Mouse (Mus musculus): ENCODE data around the gene Metrn. TPM values are rescaled to one million over a fixed set of nuclear protein-coding genes. Genes with fewer than 3 reads are reported as not detected.

Metrn gene
- polyA plus RNA-seq, 1 experiment from 2014 or later, result 5.8 TPM

- Histone ChIP-seq H3K4me2 (ENCODE audit: low read length) (peak within 1 kb of the TSS; percentile 95), H3K4me3 (replicated peaks; ENCODE audit: low read depth, low read length) (peak within 1 kb of the TSS; percentile 82), H3K36me3 (ENCODE audit: control insufficient read depth, insufficient read depth, low read length) (peaks cover 34% of the 10 kb centered on the region), H3K27me3 (ENCODE audit: control insufficient read depth, insufficient read depth, low read length) (no peaks in the 10 kb centered on the region), H3K9ac (replicated peaks; ENCODE audit: low read length) (peak within 1 kb of the TSS; percentile 81), H3K27ac (replicated peaks; ENCODE audit: low read depth, low read length) (peak within 1 kb of the TSS; percentile 97), H3K9me3 (ENCODE audit: control insufficient read depth, low read length) (no peaks in the 10 kb centered on the region), H3K4me1 (ENCODE audit: control insufficient read depth, insufficient read depth, low read length) (peaks cover 68% of the 10 kb centered on the region)
- ATAC-seq (ENCODE audit: low FRiP score, low TSS enrichment) (peak; percentile 47; the same call in 1 of the 2 replicates), DNase-seq (peak; percentile 87)
- under 1% methylated on average over 24 of the region's 24 CpGs for WGBS
These were observed 36.3 kb upstream of the Metrn start, which contains the start of gene Stub1 for GRCm38 (mm10) chr17:25833291-25833663. TSS of gene Stub1 (minus strand) at chr17:25833404.

- Histone ChIP-seq H3K36me3 (ENCODE audit: control insufficient read depth, insufficient read depth, low read length) (peaks cover 31% of the 10 kb centered on the region), H3K4me1 (ENCODE audit: control insufficient read depth, insufficient read depth, low read length) (peaks cover 65% of the 10 kb centered on the region), H3K4me2 (ENCODE audit: low read length) (peak overlapping the region; percentile 95), H3K9me3 (ENCODE audit: control insufficient read depth, low read length) (no peaks in the 10 kb centered on the region), H3K4me3 (replicated peaks; ENCODE audit: low read depth, low read length) (peak overlapping the region; percentile 82), H3K9ac (replicated peaks; ENCODE audit: low read length) (peak overlapping the region; percentile 81), H3K27me3 (ENCODE audit: control insufficient read depth, insufficient read depth, low read length) (no peaks in the 10 kb centered on the region), H3K27ac (replicated peaks; ENCODE audit: low read depth, low read length) (peak overlapping the region; percentile 97)
- DNase-seq, result peak; percentile 98
- ATAC-seq (ENCODE audit: low FRiP score, low TSS enrichment), result peak; percentile 92
- WGBS, result under 1% methylated on average over 77 of the region's 77 CpGs
These were observed 35.7 kb upstream of the Metrn start for GRCm38 (mm10) chr17:25832436-25833290.

GRCm38 (mm10) chr17:25831451-25832281 lies 34.7 kb upstream of the Metrn start:
- Histone ChIP-seq H3K4me1 (ENCODE audit: control insufficient read depth, insufficient read depth, low read length) (peaks cover 55% of the 10 kb centered on the region), H3K27ac (replicated peaks; ENCODE audit: low read depth, low read length) (peak overlapping the region; percentile 97; the same call in 1 of the 2 replicates), H3K36me3 (ENCODE audit: control insufficient read depth, insufficient read depth, low read length) (peaks cover 41% of the 10 kb centered on the region), H3K27me3 (ENCODE audit: control insufficient read depth, insufficient read depth, low read length) (no peaks in the 10 kb centered on the region), H3K9ac (replicated peaks; ENCODE audit: low read length) (peak overlapping the region; percentile 81), H3K4me2 (ENCODE audit: low read length) (peak overlapping the region; percentile 95), H3K4me3 (replicated peaks; ENCODE audit: low read depth, low read length) (peak overlapping the region; percentile 82), H3K9me3 (ENCODE audit: control insufficient read depth, low read length) (no peaks in the 10 kb centered on the region)
- ATAC-seq (ENCODE audit: low FRiP score, low TSS enrichment) (no peak), DNase-seq (no peak)
- 67% methylated on average over 21 of the region's 21 CpGs for WGBS

- H3K4me2 ChIP-seq (ENCODE audit: low read length), result peak overlapping the region; percentile 95
- H3K4me3 ChIP-seq (replicated peaks; ENCODE audit: low read depth, low read length), result peak overlapping the region; percentile 82; the same call in 1 of the 2 replicates
- no peak overlapping the region for H3K27ac ChIP-seq (replicated peaks; ENCODE audit: low read depth, low read length)
- H3K36me3 ChIP-seq (ENCODE audit: control insufficient read depth, insufficient read depth, low read length), result peaks cover 48% of the 10 kb centered on the region
- H3K9ac ChIP-seq (replicated peaks; ENCODE audit: low read length), result no peak overlapping the region; the same call in 1 of the 2 replicates
- no peaks in the 10 kb centered on the region for H3K27me3 ChIP-seq (ENCODE audit: control insufficient read depth, insufficient read depth, low read length)
- ATAC-seq (ENCODE audit: low FRiP score, low TSS enrichment) (no peak), DNase-seq (no peak)
- peaks cover 48% of the 10 kb centered on the region for H3K4me1 ChIP-seq (ENCODE audit: control insufficient read depth, insufficient read depth, low read length)
- WGBS, result 86% methylated on average over 14 of the region's 14 CpGs
- H3K9me3 ChIP-seq (ENCODE audit: control insufficient read depth, low read length), result no peaks in the 10 kb centered on the region
These were observed 34.0 kb upstream of the Metrn start for GRCm38 (mm10) chr17:25830806-25831431.

GRCm38 (mm10) chr17:25830200-25830753 lies 33.3 kb upstream of the Metrn start:
- peak overlapping the region; percentile 95 for H3K4me2 ChIP-seq (ENCODE audit: low read length)
- ATAC-seq (ENCODE audit: low FRiP score, low TSS enrichment) (no peak), DNase-seq (no peak)
- H3K9ac ChIP-seq (replicated peaks; ENCODE audit: low read length), result no peak overlapping the region; the same call in 1 of the 2 replicates
- whole genome bisulfite sequencing, result 89% methylated on average over 4 of the region's 4 CpGs
- H3K4me1 ChIP-seq (ENCODE audit: control insufficient read depth, insufficient read depth, low read length), result peaks cover 41% of the 10 kb centered on the region
- peaks cover 48% of the 10 kb centered on the region for H3K36me3 ChIP-seq (ENCODE audit: control insufficient read depth, insufficient read depth, low read length)
- no peaks in the 10 kb centered on the region for H3K9me3 ChIP-seq (ENCODE audit: control insufficient read depth, low read length)
- no peaks in the 10 kb centered on the region for H3K27me3 ChIP-seq (ENCODE audit: control insufficient read depth, insufficient read depth, low read length)
- H3K27ac ChIP-seq (replicated peaks; ENCODE audit: low read depth, low read length), result no peak overlapping the region
- peak overlapping the region; percentile 70; the same call in 1 of the 2 replicates for H3K4me3 ChIP-seq (replicated peaks; ENCODE audit: low read depth, low read length)

- H3K27ac ChIP-seq (replicated peaks; ENCODE audit: low read depth, low read length), result peak overlapping the region; percentile 91
- ATAC-seq (ENCODE audit: low FRiP score, low TSS enrichment) (no peak), DNase-seq (no peak)
- peaks cover 39% of the 10 kb centered on the region for H3K4me1 ChIP-seq (ENCODE audit: control insufficient read depth, insufficient read depth, low read length)
- H3K9ac ChIP-seq (replicated peaks; ENCODE audit: low read length), result peak overlapping the region; percentile 78
- H3K36me3 ChIP-seq (ENCODE audit: control insufficient read depth, insufficient read depth, low read length), result peaks cover 47% of the 10 kb centered on the region
- H3K27me3 ChIP-seq (ENCODE audit: control insufficient read depth, insufficient read depth, low read length), result no peaks in the 10 kb centered on the region
- H3K9me3 ChIP-seq (ENCODE audit: control insufficient read depth, low read length), result no peaks in the 10 kb centered on the region
- peak overlapping the region; percentile 95 for H3K4me2 ChIP-seq (ENCODE audit: low read length)
- peak overlapping the region; percentile 70 for H3K4me3 ChIP-seq (replicated peaks; ENCODE audit: low read depth, low read length)
- WGBS, result 38% methylated on average over 8 of the region's 8 CpGs
These were observed 32.7 kb upstream of the Metrn start for GRCm38 (mm10) chr17:25829558-25830017.

- no peaks in the 10 kb centered on the region for H3K9me3 ChIP-seq (ENCODE audit: control insufficient read depth, low read length)
- H3K9ac ChIP-seq (replicated peaks; ENCODE audit: low read length), result peak within 1 kb of the TSS; percentile 78
- DNase-seq, result peak; percentile 92
- peak within 1 kb of the TSS; percentile 91 for H3K27ac ChIP-seq (replicated peaks; ENCODE audit: low read depth, low read length)
- H3K27me3 ChIP-seq (ENCODE audit: control insufficient read depth, insufficient read depth, low read length), result no peaks in the 10 kb centered on the region
- H3K4me3 ChIP-seq (replicated peaks; ENCODE audit: low read depth, low read length), result peak within 1 kb of the TSS; percentile 70
- peak; percentile 59 for ATAC-seq (ENCODE audit: low FRiP score, low TSS enrichment)
- H3K4me1 ChIP-seq (ENCODE audit: control insufficient read depth, insufficient read depth, low read length), result peaks cover 39% of the 10 kb centered on the region
- H3K4me2 ChIP-seq (ENCODE audit: low read length), result peak within 1 kb of the TSS; percentile 95
- H3K36me3 ChIP-seq (ENCODE audit: control insufficient read depth, insufficient read depth, low read length), result peaks cover 45% of the 10 kb centered on the region
- WGBS, result 1% methylated on average over 32 of the region's 32 CpGs
These were observed 32.0 kb upstream of the Metrn start, which contains the start of gene Jmjd8 for GRCm38 (mm10) chr17:25828712-25829557. TSS of gene Jmjd8 (plus strand) at chr17:25828867.

Measured in midbrain, embryonic 14.5 days (tissue).